Mouse (Mus musculus): ENCODE measurements around the gene Tango6.

The Tango6 gene

DNA sequence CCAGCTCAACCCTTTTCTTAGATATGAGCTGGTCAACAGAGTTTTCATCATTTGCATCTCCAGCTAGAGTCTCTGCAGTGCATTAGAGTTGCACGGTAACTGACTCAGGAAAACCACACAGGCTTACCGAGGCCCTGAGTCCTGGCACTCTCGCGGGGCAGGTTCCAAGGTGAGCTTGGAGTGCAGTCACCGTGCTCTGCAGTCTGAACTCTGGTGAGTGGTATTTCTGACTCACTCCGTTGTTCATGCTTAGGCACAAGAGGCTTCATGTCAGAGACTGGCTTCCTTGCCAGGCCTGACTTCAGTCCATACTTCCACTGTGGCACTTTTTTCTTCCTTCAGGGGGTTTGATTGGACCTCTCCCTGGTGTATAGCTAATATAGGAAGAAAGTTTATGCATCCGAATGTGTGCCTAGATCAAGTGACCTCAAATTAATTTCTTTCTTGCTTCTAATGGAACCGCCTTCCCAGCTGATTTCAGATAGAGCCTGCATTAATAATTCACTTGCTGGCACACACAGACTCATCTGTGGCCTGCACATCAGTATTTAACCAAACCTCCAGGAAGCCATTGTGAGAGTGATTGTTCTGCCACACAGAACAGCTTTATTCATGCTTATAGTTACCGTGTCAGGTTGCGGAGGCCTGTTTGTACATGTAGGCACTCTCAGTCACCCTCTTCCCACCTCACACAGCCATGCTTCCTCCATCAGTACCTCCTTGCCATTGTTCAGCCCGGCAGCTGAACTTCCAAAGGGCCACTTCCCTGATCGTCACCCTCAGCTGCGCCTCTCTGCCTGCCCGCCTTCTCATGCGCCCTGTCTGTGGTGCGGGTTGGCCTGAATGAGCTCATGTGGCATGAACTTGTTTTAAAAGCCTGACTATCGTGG lies 136.0 kb downstream of the Tango6 start:
- no peak for DNase-seq

GRCm38 (mm10) chr8:106819581-106819980 lies 136.7 kb downstream of the Tango6 start:
- DNase-seq = no peak

- no peak for DNase-seq
Measured at GRCm38 (mm10) chr8:106820553-106821515, 138.0 kb downstream of the Tango6 start.

DNA sequence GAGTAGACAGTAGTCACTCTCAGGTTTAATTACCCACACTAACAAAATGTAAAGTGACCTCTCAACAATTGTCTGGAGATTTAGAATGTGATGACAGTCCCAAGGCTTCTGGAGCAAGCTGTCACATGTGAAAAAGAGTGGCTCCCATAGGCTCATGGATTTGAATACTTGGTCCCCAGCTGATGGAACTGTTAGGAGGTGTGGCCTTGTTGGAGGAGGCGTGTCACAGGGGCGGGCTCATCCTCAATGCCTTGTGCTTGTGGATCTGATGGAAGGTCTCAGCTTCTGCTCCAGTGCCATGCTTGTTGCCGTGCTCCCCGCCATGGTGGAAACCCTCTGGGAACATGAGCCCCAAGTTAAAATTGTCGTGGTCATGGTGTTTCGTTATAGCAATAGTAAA lies 146.1 kb downstream of the Tango6 start:
- no peak for DNase-seq

- peak; percentile 9 for DNase-seq
Measured at GRCm38 (mm10) chr8:106829526-106830045, 146.7 kb downstream of the Tango6 start.

DNA sequence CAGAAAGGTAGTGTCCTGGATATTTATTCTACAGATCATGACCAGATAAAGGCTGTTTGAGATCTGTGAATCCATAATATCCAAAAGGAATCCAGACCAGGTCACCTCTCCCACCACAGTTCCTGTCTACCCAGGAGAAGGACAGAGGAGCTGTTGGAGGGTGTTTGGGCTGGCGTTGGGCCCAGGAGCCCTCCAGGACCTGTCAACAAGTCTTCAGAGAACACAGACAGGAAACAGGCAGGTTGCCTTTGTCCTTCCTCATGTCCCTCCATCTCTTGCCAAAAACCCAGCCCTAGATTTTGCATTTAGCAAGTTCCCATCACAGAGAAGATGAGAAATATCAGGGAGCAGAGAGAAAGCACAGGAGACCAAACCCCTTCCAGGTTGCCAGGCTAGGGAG lies 152.0 kb downstream of the Tango6 start:
- DNase-seq = no peak

- DNase-seq = no peak
Measured at GRCm38 (mm10) chr8:106836525-106836924, 153.7 kb downstream of the Tango6 start.

DNA sequence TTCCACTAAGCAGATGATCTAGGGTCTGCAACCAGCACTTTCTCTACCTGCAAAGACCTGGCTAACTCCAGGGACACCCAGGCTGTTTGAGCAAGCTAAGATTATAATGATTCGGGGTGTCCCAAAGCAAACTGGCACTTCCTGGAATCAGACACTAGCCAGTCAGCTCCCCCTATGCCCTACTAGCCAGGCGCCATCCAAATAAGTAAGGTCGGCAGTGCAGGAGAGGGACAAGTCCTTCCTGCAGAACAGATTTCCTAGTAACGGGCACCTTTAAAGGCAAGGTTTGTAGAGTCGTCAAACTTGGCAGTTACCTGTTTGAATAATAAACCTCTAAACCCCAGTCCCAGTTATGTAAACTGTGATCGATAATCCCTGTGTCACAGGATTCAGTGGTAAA lies 155.9 kb downstream of the Tango6 start:
- no peak for DNase-seq

DNA sequence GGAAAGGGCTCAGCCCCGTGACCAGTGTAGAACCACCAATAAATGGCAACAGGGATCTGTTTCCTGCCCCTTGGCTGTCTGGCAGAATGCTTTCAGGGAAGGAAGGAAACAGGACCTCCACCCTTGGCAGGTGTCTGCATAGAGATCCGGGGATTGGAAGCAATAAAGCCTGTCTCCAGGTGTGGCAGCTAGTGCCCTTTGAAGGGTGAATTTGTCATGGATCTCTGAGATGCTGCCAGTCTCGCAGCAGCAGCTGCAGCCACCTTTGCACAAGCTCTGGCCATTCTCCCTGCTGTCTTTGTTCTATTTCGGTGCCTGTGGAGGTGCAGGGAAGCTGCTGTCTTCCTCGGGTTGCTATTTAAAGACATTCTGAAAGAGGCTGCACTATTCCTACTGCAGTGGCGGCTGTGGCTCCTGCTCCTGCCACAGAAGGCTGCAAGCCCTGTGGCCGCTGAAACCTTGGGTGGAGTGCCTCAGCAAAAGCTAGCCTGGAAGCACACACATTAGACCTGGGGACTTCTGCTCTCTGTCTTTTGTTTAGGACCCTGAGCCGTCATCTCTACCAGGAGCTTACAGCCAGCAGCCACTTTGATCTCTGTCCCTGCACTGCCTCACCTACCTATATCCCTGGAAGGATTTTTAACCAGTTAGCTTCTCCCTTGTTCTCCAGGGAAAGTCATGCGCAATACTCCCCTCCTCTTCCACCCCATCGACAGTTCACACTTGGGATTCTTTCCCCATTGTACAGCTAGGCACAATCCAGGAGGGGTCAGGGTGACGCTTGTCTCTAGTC lies 156.5 kb downstream of the Tango6 start:
- peak; percentile 10 for DNase-seq

DNA sequence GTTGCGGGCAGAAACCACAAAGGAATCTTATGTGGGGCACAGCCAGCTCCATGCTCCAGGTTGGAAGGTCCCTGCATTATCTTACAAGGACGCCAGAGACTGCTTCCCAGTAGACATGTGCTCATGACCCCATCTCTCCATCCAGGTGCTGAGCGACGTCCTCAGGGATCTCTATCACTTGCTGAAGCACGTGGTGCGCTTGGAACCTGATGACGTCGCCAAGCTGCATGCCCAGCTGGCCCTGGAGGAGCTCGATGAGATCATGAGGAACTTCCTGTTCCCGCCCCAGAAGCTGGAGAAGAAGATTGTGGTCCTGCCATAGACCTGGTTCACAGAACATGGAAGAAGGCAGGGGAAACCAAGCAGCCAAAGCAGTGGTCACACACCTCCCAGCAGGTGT lies 167.2 kb downstream of the Tango6 start:
- no peak for DNase-seq

GRCm38 (mm10) chr8:106854534-106855241 lies 171.8 kb downstream of the Tango6 start:
- no peak for DNase-seq

GRCm38 (mm10) chr8:106855242-106855562 lies 172.3 kb downstream of the Tango6 start:
- no peak for DNase-seq

GRCm38 (mm10) chr8:106862845-106863244 lies 180.0 kb downstream of the Tango6 start:
- no peak for DNase-seq

DNA sequence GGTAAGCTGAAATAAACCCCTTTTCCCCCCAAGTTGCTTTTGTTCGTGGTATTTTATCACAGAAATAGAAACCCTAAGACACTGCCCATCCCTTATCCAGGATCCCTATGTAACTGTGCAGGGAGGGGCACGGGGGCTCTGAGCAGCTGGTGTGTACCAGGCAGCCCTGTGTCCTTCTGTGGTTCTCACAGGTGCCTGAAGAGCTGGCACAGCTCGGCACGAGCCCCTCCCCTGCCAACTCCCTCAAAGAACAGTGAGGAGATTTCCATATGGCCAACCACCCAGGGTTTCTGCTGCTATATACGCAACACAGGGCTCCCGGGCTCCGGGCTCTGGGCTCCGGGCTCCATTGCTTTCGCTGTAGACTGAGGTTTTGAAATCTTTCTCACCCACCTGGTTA lies 182.5 kb downstream of the Tango6 start:
- DNase-seq = no peak

- peak; percentile 32 for DNase-seq
Measured at GRCm38 (mm10) chr8:106870051-106870450, 187.2 kb downstream of the Tango6 start, which contains the start of gene Has3. TSS of gene Has3 (plus strand) at chr8:106870242.

DNA sequence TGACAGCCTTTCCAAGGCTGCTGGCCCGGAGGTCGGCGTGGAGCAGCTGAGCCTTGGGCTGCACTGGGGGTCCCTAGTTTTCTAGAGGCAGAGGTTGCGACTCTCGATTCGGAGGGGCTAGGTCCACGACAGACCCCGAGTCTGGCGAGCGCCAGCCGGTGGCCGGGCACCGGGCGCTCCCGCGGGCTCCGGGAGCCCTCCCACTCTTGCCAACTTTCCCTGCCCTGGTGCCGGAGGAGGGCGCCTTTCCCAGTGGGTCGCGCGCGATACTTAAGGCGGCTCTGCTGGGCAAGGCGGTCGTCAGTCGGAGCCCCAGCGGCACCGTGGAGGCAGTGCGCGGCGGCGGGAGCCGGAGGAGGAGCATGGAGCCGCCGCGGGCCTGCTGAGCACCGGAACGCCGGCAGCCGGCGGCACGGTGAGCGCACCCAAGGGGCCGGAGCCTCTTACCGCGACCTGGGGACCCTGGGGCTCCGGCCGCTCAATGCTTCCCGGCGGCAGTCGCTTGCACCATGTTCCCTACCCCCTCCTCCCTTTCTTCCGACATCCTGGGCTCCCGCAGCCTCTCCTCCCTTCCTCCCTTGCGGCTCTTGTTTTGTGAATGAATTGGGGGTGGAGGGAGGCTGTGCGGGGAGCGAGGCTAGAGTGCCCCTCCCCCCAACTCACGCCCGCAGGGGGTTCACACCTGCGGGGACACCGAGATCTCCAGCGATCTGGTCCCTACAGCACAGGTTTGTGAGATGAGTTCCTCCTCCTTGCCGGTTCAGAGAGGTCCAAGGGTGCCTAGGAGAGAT lies 187.9 kb downstream of the Tango6 start:
- DNase-seq = peak; percentile 64

GRCm38 (mm10) chr8:106871328-106871926 lies 188.6 kb downstream of the Tango6 start:
- DNase-seq = no peak

DNA sequence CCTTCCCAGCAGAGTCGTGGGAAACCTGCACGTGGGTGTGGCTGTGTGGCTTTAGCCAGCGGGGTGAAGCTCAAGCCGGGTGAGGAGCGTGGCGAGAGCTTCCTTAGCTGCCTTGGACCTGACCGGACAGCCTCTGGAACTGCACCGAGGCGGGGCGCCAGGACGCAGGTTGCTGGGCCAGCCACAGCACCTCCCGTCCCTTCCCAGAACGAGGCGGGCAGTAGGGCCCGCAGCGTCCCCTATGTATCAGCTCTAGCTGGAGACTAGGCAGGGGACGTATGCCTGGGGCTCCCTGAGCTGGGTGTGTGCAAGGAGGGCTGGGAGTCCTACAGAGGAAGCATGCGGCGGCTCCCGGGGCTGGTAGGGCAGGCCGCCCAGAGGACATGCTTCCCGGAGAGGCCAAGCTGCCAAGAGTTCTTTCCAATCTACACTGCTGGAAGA lies 189.1 kb downstream of the Tango6 start:
- peak; percentile 62 for DNase-seq

- DNase-seq = no peak
Measured at GRCm38 (mm10) chr8:106872454-106873034, 189.7 kb downstream of the Tango6 start.

GRCm38 (mm10) chr8:106880121-106880707 lies 197.3 kb downstream of the Tango6 start:
- peak; percentile 69 for DNase-seq
